Mouse (Mus musculus): ENCODE measurements around the gene Gm10799.

Gene Gm10799

GRCm38 (mm10) chr2:104064152-104064551 lies 4.2 kb downstream of the Gm10799 start:
- DNase-seq, result no peak

GRCm38 (mm10) chr2:104062665-104063064 lies 5.7 kb downstream of the Gm10799 start:
- DNase-seq, result no peak

GRCm38 (mm10) chr2:104060996-104061395 lies 7.4 kb downstream of the Gm10799 start:
- DNase-seq, result no peak

GRCm38 (mm10) chr2:104059786-104060185 lies 8.6 kb downstream of the Gm10799 start:
- no peak for DNase-seq

GRCm38 (mm10) chr2:104058954-104059353 lies 9.4 kb downstream of the Gm10799 start:
- no peak for DNase-seq

GRCm38 (mm10) chr2:104058381-104058780 lies 10.0 kb downstream of the Gm10799 start:
- no peak for DNase-seq

GRCm38 (mm10) chr2:104044479-104045080 lies 23.8 kb downstream of the Gm10799 start:
- no peak for DNase-seq

GRCm38 (mm10) chr2:104043624-104044478 lies 24.5 kb downstream of the Gm10799 start:
- no peak for DNase-seq

- no peak for DNase-seq
Observed at GRCm38 (mm10) chr2:104042766-104043165, 25.6 kb downstream of the Gm10799 start.

- no peak for DNase-seq
Observed at GRCm38 (mm10) chr2:104041632-104042031, 26.7 kb downstream of the Gm10799 start.

- no peak for DNase-seq
Observed at GRCm38 (mm10) chr2:104038236-104038635, 30.1 kb downstream of the Gm10799 start.

GRCm38 (mm10) chr2:104036316-104036715 lies 32.0 kb downstream of the Gm10799 start:
- no peak for DNase-seq

- DNase-seq, result no peak
Observed at GRCm38 (mm10) chr2:104035595-104035994, 32.8 kb downstream of the Gm10799 start.

GRCm38 (mm10) chr2:104034832-104035472 lies 33.4 kb downstream of the Gm10799 start:
- peak in 1 of 2 experiments; percentile 41 for DNase-seq

GRCm38 (mm10) chr2:104032056-104032455 lies 36.3 kb downstream of the Gm10799 start:
- DNase-seq, result no peak

GRCm38 (mm10) chr2:104030381-104030780 lies 38.0 kb downstream of the Gm10799 start:
- no peak for DNase-seq

GRCm38 (mm10) chr2:104029074-104029473 lies 39.3 kb downstream of the Gm10799 start:
- DNase-seq, result no peak

GRCm38 (mm10) chr2:104028139-104028723 lies 40.1 kb downstream of the Gm10799 start, which contains the start of gene 4931422A03Rik:
TSS of gene 4931422A03Rik (minus strand) at chr2:104028361.
- no peak for DNase-seq

GRCm38 (mm10) chr2:104027458-104028138 lies 40.8 kb downstream of the Gm10799 start, which contains the start of gene Fbxo3:
TSS of gene Fbxo3 (plus strand) at chr2:104027721.
- peak; percentile 84 to 89 for DNase-seq

GRCm38 (mm10) chr2:104024656-104025055 lies 43.7 kb downstream of the Gm10799 start:
- no peak for DNase-seq

GRCm38 (mm10) chr2:104023096-104023495 lies 45.3 kb downstream of the Gm10799 start:
- no peak for DNase-seq

Measured in spleen, adult 18-20 months (tissue).